Mouse (Mus musculus) Patski (cell line): ENCODE results near the gene Unc5b. TPM values are rescaled to one million over a fixed set of nuclear protein-coding genes. Genes with fewer than 3 reads are reported as not detected.

Source experiments
- ATAC-seq: fragments of 100-300 bp; one replicate; pipeline ENCODE4 v1.8.0; 2021
- CTCF ChIA-PET: fragments of 350-600 bp; sonication (Branson Sonifier 250); formaldehyde crosslinking; loops from one replicate; lab custom pipeline; 2022; ENCODE audit warnings: inconsistent platforms; lab: Charles Lee
- POLR2A ChIA-PET: fragments of 350-600 bp; sonication (Branson Sonifier 250); formaldehyde crosslinking; loops from one replicate; lab custom pipeline; 2022; ENCODE audit warnings: antibody characterized with exemption, inconsistent platforms; lab: Charles Lee
- DNase-seq: peaks from one replicate; pipeline ENCODE4 v3.0.0-alpha.2; 2011; ENCODE audit warnings: low read depth, low spot score
- H3K27me3 ChIP-seq: fragments of 371-371 bp; one replicate; pipeline ENCODE4 v1.5.1; 2021
- CTCF ChIP-seq: fragments of 100-300 bp; IDR thresholded peaks from one replicate; pipeline ENCODE4 v1.5.1; 2021
- in situ Hi-C: fragments of 300-500 bp; cut with MboI; formaldehyde crosslinking; loops from 3 replicates; pipeline ENCODE4 v1.11.1; 2018; ENCODE audit warnings: low pct_unique_long_range_greater_than_20kb, mixed read lengths
- polyA plus RNA-seq: library from polyadenylated mRNA; unstranded; gene quantifications from one replicate; pipeline ENCODE4 v1.2.3, GENCODE M21; 2021

Unc5b gene
- polyA plus RNA-seq, 1 experiment from 2014 or later: 44.8 TPM

- no peak for DNase-seq
- no peak for ATAC-seq
- POLR2A ChIA-PET: no interaction called here
These were observed 37.0 kb downstream of the Unc5b start for GRCm38 (mm10) chr10:60794374-60794773.

GRCm38 (mm10) chr10:60792841-60793240, 38.5 kb downstream of the Unc5b start:
- ATAC-seq (no peak), DNase-seq (no peak)
- ChIA-PET CTCF (interaction anchor here (1.7 kb wide), 2 partner anchors 17 to 19 kb away, joined by 4 to 6 read pairs; no protein-coding TSS in a partner anchor), POLR2A (interaction anchor here (0.5 to 1.3 kb wide), 2 partner anchors 21 to 38 kb away, joined by 4 read pairs; partner anchors contain the start of gene Unc5b)
- in situ Hi-C loops: no loop called here
- no peak for TF ChIP-seq CTCF
- H3K27me3 ChIP-seq: no peaks in the 10 kb centered on the region

More at GRCm38 (mm10) chr10:60794374-60794773, 37.0 kb downstream of the Unc5b start:
- in situ Hi-C loops: no loop called here
- CTCF ChIA-PET: interaction anchor here (1.7 kb wide), 1 partner anchor 18 kb away, joined by 6 read pairs; no protein-coding TSS in a partner anchor
- no peaks in the 10 kb centered on the region for H3K27me3 ChIP-seq
- no peak for TF ChIP-seq CTCF

GRCm38 (mm10) chr10:60792365-60792764, 39.0 kb downstream of the Unc5b start:
- ChIA-PET CTCF (interaction anchor here (1.3 to 2.4 kb wide), 3 partner anchors 17 to 43 kb away, joined by 4 to 9 read pairs (median 6); no protein-coding TSS in a partner anchor), POLR2A (interaction anchor here (1.3 kb wide), 1 partner anchor 21 kb away, joined by 4 read pairs; no protein-coding TSS in a partner anchor)
- no peak for ATAC-seq
- H3K27me3 ChIP-seq: no peaks in the 10 kb centered on the region
- TF ChIP-seq CTCF: no peak
- DNase-seq: no peak
- in situ Hi-C loops: no loop called here

- in situ Hi-C loops: no loop called here
- CTCF ChIA-PET: interaction anchor here (0.8 to 2.4 kb wide), 3 partner anchors 36 to 44 kb away, joined by 3 to 9 read pairs (median 6); no protein-coding TSS in a partner anchor
- DNase-seq (no peak), ATAC-seq (no peak)
- no peaks in the 10 kb centered on the region for H3K27me3 ChIP-seq
- TF ChIP-seq CTCF: no peak
- POLR2A ChIA-PET: interaction anchor here (0.6 kb wide), 1 partner anchor 8 kb away, joined by 3 read pairs; no protein-coding TSS in a partner anchor
These were observed 40.5 kb downstream of the Unc5b start for GRCm38 (mm10) chr10:60790912-60791311.

- CTCF ChIA-PET: interaction anchor here (1.5 kb wide), 1 partner anchor 21 kb away, joined by 3 read pairs; no protein-coding TSS in a partner anchor
- ATAC-seq (no peak), DNase-seq (no peak)
- in situ Hi-C loops: no loop called here
- POLR2A ChIA-PET: no interaction called here
- no peaks in the 10 kb centered on the region for H3K27me3 ChIP-seq
- no peak for TF ChIP-seq CTCF
These were observed 43.9 kb downstream of the Unc5b start for GRCm38 (mm10) chr10:60787303-60788074.

GRCm38 (mm10) chr10:60783608-60784007, 47.8 kb downstream of the Unc5b start:
- in situ Hi-C loops: loop anchor here (5.0 kb wide), 2 partner anchors 44 to 204 kb away; no protein-coding TSS in a partner anchor
- DNase-seq (no peak), ATAC-seq (no peak)
- H3K27me3 ChIP-seq: no peaks in the 10 kb centered on the region
- ChIA-PET CTCF (no interaction called here), POLR2A (no interaction called here)
- no peak for TF ChIP-seq CTCF

GRCm38 (mm10) chr10:60779628-60780027, 51.8 kb downstream of the Unc5b start:
- DNase-seq (no peak), ATAC-seq (peak; percentile 56)
- no peaks in the 10 kb centered on the region for H3K27me3 ChIP-seq
- in situ Hi-C loops: loop anchor here (5.0 kb wide), 2 partner anchors 48 to 208 kb away; no protein-coding TSS in a partner anchor
- CTCF ChIA-PET: interaction anchor here (1.3 to 2.2 kb wide), 6 partner anchors 15 to 273 kb away, joined by 3 to 9 read pairs (median 4); partner anchors contain the start of gene Unc5b
- no peak for TF ChIP-seq CTCF
- POLR2A ChIA-PET: interaction anchor here (0.5 to 2.1 kb wide), 4 partner anchors 49 to 584 kb away, joined by 3 to 6 read pairs (median 4); no protein-coding TSS in a partner anchor

- ATAC-seq: no peak
These were observed 52.8 kb downstream of the Unc5b start for GRCm38 (mm10) chr10:60778542-60778941.

GRCm38 (mm10) chr10:60775473-60775872, 55.9 kb downstream of the Unc5b start:
- no peak for ATAC-seq
- no peak for DNase-seq
- CTCF ChIA-PET: interaction anchor here (1.3 to 1.7 kb wide), 2 partner anchors 9 to 15 kb away, joined by 4 read pairs; no protein-coding TSS in a partner anchor

More at GRCm38 (mm10) chr10:60778542-60778941, 52.8 kb downstream of the Unc5b start:
- TF ChIP-seq CTCF: no peak
- ChIA-PET CTCF (interaction anchor here (1.2 to 2.2 kb wide), 5 partner anchors 14 to 274 kb away, joined by 3 to 9 read pairs (median 4); no protein-coding TSS in a partner anchor), POLR2A (no interaction called here)
- H3K27me3 ChIP-seq: no peaks in the 10 kb centered on the region
- in situ Hi-C loops: no loop called here
- no peak for DNase-seq

GRCm38 (mm10) chr10:60774616-60775015, 56.8 kb downstream of the Unc5b start:
- ChIA-PET CTCF (interaction anchor here (1.3 to 1.7 kb wide), 2 partner anchors 8 to 14 kb away, joined by 4 read pairs; no protein-coding TSS in a partner anchor), POLR2A (interaction anchor here (1.2 kb wide), 1 partner anchor 61 kb away, joined by 3 read pairs; no protein-coding TSS in a partner anchor)
- no peaks in the 10 kb centered on the region for H3K27me3 ChIP-seq
- in situ Hi-C loops: loop anchor here (5.0 kb wide), 1 partner anchor 278 kb away; no protein-coding TSS in a partner anchor
- TF ChIP-seq CTCF: no peak
- no peak for ATAC-seq
- DNase-seq: no peak

More at GRCm38 (mm10) chr10:60775473-60775872, 55.9 kb downstream of the Unc5b start:
- no peaks in the 10 kb centered on the region for H3K27me3 ChIP-seq
- POLR2A ChIA-PET: interaction anchor here (0.6 to 1.4 kb wide), 5 partner anchors 23 to 60 kb away, joined by 3 to 6 read pairs (median 3); partner anchors contain the start of gene Slc29a3
- in situ Hi-C loops: no loop called here
- TF ChIP-seq CTCF: no peak
